Mouse (Mus musculus): ENCODE results near the gene Map7.

Gene Map7

GRCm38 (mm10) chr10:20185264-20185663 lies 37.0 kb downstream of the Map7 start:
- DNase-seq (ENCODE audit: extremely low spot score, low read depth, low spot score) = no peak

DNA sequence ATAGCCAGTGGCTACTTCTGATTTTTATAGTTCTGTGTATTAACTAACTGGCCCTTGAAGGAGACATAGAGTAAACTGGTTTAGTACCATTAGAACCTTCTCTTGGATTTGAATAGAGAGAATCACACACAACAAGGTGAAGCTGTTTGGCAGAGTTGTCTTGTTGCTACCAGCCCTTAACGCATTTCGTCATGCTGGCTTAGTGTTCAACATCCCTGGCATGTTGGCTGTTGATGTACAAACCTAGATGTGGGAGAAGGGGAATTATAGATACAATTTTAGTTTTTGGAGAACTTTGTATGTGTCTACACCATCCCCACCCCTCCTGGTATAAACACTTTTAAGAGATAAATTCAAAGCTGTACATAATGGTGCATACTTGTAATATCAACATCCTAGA lies 37.5 kb downstream of the Map7 start:
- no peak for DNase-seq (ENCODE audit: extremely low spot score, low read depth, low spot score)

DNA sequence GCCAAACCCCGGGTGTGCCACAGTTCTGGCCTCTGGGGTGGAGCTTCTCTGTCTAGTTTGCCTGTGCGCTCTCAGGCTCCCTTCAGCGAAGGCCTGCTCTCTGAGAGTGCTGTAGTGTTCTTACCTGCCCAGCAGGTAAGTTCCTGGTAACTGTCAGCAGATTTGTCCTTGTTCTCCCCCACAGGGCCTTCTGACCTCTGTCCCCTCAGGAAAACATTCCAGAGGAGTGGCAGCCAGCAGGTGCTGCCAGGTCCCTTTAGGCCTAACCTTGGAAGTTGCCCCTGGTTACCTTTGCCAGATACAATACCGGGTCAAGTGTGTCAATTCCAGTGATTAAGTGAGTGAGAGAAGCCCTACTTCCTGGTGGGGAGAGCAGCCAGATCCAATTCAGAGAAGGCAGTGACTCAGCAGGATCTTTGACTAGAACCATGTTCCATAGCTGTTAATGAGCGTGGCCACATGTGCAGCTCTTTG lies 38.6 kb downstream of the Map7 start:
- no peak for DNase-seq (ENCODE audit: extremely low spot score, low read depth, low spot score)

DNA sequence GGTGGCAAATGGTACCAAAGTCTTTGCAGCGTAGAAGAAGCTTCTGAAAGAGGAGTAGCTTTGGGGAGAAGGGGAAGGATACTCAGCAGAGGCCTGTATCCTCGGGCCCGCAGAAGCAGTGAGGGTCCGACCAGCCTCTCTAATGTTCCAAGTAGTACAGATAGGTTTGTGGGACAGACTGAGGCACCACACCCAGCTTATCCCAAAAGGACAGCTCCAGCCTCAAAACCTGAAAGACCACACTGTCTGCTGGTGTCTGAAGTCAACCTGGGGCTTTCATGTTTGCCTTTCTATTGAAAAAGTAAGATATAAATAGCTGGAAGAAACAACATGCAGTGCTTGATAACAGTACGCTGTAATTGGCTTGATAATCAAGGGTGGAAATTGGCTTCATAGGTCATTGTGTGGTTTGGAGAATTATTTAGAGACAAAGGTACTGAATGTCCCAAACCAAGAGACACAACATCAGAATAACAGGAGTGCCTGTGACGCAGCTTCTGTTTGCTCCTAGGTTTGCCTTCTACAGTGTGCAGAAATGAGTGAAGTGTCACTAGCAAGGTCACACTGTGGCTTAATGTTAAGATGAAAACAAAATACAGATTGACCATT lies 42.0 kb downstream of the Map7 start:
- DNase-seq (ENCODE audit: extremely low spot score, low read depth, low spot score) = no peak

GRCm38 (mm10) chr10:20194847-20195540 lies 46.7 kb downstream of the Map7 start:
- DNase-seq (ENCODE audit: extremely low spot score, low read depth, low spot score) = no peak

DNA sequence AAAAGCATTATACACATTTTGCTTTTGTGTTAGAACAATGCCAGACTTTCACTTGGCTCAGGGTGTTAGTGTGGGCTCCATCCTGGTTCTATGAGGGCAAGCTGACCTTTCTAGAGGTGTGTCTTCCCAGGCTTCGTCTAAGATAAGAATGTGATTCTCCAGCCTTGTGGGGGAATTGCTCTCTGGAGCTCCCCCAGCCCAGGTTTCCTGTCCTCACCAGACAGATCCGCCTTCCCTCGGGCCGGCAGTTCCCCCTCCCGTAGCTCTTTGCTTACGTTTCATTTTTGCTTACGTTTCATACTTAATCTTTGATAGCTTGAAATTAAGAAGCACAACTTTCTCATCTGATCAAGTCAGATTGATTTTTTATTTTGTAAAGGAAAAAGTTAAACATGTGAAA lies 48.8 kb downstream of the Map7 start:
- no peak for DNase-seq (ENCODE audit: extremely low spot score, low read depth, low spot score)

DNA sequence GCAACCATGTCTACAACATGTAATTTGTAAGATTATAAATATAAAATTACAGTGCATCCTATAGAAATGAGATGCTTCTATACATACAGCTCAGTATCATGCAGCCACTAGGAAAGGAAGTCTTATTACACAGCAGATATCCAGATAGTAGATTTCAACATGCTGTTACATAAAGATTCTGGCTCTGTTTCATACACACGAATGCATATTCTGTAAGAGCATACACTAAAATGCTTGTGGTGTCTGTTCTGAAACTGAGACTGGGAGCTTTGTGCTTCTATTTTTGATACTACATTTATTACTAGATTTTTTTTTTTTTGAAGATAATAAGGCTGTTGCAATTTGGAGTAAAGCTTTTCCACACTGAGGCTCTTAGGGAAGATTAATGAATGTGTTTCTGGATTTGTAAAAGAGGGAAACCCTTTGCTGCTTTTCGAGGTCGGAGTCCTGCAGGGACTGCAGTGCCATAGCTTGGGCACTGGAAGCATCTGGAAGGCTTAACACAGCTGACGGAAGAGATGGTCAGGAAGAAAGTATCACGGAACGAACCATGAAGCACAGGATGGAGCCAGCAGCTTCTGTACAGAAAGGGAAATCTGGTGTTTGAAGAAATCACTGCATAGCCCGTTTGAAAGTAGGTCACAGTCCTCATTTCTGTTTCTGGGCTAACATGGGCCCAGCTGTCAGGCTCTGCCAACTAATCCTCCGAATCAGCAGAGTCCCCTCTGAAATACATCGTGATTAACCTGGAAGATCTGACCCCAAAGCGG lies 50.9 kb downstream of the Map7 start:
- no peak for DNase-seq (ENCODE audit: extremely low spot score, low read depth, low spot score)

DNA sequence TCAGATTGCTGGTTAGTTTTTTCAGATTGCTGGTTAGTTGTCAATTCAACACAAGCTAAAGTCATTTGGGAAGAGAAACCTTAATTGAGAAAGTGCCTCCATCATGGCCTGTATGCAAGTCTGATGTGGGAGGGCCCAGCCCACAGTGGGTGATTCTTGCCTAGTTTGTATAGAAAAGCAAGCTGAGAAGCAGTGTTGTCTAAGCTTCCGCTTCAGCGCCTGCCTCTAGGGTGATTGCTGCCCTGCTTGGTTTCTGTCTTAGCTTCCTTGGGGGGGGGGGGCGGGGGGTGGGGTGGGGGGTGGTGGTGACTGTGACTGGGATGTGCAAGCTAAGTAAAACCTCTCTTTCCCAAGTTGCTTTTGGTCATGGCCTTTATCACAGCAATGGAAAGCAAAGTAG lies 53.0 kb downstream of the Map7 start:
- no peak for DNase-seq (ENCODE audit: extremely low spot score, low read depth, low spot score)

- DNase-seq (ENCODE audit: extremely low spot score, low read depth, low spot score) = no peak
Measured at GRCm38 (mm10) chr10:20202171-20202570, 53.9 kb downstream of the Map7 start.

- no peak for DNase-seq (ENCODE audit: extremely low spot score, low read depth, low spot score)
Measured at GRCm38 (mm10) chr10:20202818-20203217, 54.5 kb downstream of the Map7 start.

GRCm38 (mm10) chr10:20203502-20203901 lies 55.2 kb downstream of the Map7 start:
- DNase-seq (ENCODE audit: extremely low spot score, low read depth, low spot score) = no peak

DNA sequence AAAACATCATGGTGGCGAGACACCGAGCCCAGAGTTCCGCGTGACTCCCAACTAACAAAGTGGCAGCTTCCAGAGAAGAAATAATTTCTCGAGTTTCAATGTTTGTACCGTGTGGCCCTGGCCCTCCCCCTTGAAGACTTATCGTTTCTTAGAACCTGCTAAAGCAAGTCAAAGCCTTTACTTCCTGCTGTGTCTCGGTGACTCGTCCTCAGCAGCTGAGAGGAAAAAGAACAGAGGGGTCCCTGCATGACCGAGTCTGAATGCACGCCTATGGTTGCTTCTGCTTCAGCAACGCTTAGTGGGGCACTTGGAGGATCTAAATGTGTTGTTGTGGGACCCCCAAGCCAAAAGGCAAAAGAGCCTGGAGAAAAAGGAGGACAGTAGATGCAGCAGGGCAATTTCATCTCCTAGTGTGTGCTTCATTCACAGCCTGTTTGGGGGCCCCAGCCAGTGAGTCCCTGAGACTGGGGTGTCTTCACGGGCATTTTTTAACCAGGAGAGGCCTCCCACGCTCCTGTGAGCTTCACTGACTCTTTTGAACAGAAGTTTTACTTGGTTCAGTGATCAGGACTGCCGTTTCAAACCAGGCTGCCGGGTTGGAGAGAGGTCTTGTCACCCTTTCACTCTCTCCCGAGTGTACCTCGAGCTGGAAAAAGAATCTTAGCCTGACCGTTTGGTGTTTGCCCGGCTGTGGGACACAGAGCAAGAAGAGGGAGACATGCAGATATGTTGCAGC lies 56.6 kb downstream of the Map7 start:
- no peak for DNase-seq (ENCODE audit: extremely low spot score, low read depth, low spot score)

GRCm38 (mm10) chr10:20206966-20207365 lies 58.7 kb downstream of the Map7 start:
- DNase-seq (ENCODE audit: extremely low spot score, low read depth, low spot score) = no peak

DNA sequence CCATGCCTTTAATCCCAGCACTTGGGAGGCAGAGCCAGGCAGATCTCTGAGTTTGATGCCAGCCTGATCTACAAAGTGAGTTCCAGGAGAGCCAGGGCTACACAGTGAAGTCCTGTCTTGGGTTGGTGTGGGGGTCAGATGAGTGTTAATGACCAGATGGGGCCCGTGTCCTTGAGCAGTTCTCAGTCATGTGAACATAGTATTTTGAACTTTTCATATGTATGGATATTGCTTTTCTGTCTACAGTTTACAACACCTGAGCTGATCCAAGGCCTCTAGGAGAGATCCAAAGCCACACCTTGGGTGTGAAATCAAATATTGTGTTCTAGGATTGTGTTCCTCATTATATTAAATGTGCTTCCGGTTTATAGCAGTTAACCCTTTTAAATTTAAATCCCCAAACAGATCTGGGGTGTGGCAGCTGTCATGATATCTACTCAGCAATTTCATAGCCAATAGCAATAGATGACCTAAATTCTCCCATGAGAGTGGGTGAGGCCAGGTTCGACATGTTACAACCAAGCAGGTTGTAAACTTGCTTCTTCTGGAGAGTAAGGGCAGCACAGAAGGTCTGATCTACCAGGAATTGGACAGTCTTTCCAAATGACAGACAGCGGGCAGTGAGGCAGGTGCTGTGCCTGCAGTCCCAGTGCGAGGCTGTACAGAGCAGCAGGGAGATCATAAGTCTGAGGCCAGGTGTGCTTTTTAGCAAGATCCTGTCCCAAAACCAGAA lies 61.5 kb downstream of the Map7 start:
- DNase-seq (ENCODE audit: extremely low spot score, low read depth, low spot score) = no peak

DNA sequence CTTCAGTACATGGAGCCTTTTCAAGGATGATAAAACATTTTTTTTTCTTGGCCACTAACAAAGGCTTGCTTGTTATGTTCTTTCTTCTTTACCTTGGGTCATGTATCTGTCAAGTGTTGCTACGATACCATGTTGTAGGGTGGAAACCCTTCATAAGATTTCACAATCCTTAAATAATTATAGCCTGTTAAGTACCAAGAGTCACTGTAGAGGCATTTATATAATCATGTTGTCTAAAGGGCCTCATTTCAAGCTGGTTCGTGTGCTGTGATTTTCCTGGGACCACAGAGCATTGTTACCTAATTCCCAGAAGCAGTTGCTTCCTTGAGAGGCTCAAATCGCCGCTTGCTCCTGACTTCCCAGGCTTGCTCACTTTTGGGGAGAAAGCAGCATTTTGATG lies 66.1 kb downstream of the Map7 start:
- no peak for DNase-seq (ENCODE audit: extremely low spot score, low read depth, low spot score)

GRCm38 (mm10) chr10:20216982-20217381 lies 68.7 kb downstream of the Map7 start:
- DNase-seq (ENCODE audit: extremely low spot score, low read depth, low spot score) = no peak

- no peak for DNase-seq (ENCODE audit: extremely low spot score, low read depth, low spot score)
Measured at GRCm38 (mm10) chr10:20218866-20219265, 70.6 kb downstream of the Map7 start.

- DNase-seq (ENCODE audit: extremely low spot score, low read depth, low spot score) = no peak
Measured at GRCm38 (mm10) chr10:20219538-20219937, 71.3 kb downstream of the Map7 start.

DNA sequence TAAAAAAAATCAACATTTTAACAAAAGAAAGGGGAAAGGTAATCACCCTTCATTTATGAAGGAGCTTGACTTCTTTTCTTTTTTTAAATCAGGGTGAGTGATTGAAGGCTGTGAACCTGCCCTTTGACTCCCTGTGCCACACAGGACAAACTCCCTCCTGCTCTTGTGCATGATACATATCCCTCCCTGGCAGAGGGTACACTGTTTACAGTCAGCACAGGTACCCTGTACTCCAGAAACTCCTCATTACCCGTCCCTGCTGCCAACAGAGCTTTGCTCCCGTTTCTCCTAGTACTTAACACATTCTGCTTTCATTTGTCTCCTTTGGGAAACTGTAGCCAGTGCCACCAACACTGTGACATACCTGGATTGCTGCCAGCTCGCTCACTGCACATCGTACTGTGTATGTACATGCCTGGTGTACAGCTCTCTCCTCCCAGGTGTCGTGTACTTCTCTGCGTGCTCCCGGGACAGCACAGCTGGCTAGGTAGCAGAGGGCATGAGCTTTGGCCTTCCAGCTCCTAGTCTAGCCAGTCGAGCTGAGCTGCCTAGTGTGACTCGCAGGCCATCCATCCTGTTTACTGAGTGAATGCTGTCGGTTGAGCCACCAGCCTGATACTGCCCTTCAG lies 72.3 kb downstream of the Map7 start:
- no peak for DNase-seq (ENCODE audit: extremely low spot score, low read depth, low spot score)

GRCm38 (mm10) chr10:20222011-20222410 lies 73.7 kb downstream of the Map7 start:
- DNase-seq (ENCODE audit: extremely low spot score, low read depth, low spot score) = no peak

All from hindlimb bud, embryonic 11.5 days (tissue).